Mouse (Mus musculus) spleen, adult 2 months (tissue): ENCODE data around the gene Adgb.

Experiments used
- CTCF ChIP-seq: fragments of 200-500 bp; IDR thresholded peaks from 2 replicates; pipeline ENCODE4 v1.5.1; 2011; ENCODE audit warnings: mild to moderate bottlenecking, inconsistent platforms; ENCODE audit not compliant: insufficient read depth, insufficient read length, insufficient replicate concordance; ENCODE audit errors: extremely low read depth
- POLR2A ChIP-seq: fragments of 200-500 bp; IDR thresholded peaks from 2 replicates; pipeline ENCODE4 v1.6.1; 2011; ENCODE audit warnings: low read depth, low read length, inconsistent platforms

GRCm38 (mm10) chr10:10395784-10396481 lies 76.2 kb downstream of the Adgb start:
- TF ChIP-seq CTCF (no peak), POLR2A (no peak)
